Mouse (Mus musculus) limb, embryonic 14.5 days (tissue): Measurements from ENCODE around the gene Mcf2l. TPM values are rescaled to one million over a fixed set of nuclear protein-coding genes. Genes with fewer than 3 reads are reported as not detected.
A peak's percentile ranks its signal among the peaks of the same experiment; 100 is the strongest.

Source experiments
- ATAC-seq: fragments of 200-750 bp; cut with Nextera tagmentation; 2 replicates; pipeline ENCODE4 v1.8.0; 2017; ENCODE audit warnings: low read depth, moderate number of reproducible peaks, moderate TSS enrichment; ENCODE audit not compliant: low FRiP score
- DNase-seq: peaks from one replicate; pipeline ENCODE4 v3.0.0-alpha.2; 2015; ENCODE audit warnings: low spot score
- H3K27ac ChIP-seq: fragments of 300-500 bp; sonication (generic); replicated peaks from 2 replicates; pipeline ENCODE4 v1.5.1; 2014; ENCODE audit warnings: low read depth, mild to moderate bottlenecking, low read length, moderate library complexity, mixed read lengths
- H3K27me3 ChIP-seq: fragments of 300-500 bp; sonication (generic); 2 replicates; pipeline ENCODE4 v1.6.1; 2014; ENCODE audit warnings: low read length, mixed read lengths; ENCODE audit not compliant: control insufficient read depth, insufficient read depth
- H3K36me3 ChIP-seq: fragments of 300-500 bp; sonication (generic); 2 replicates; pipeline ENCODE4 v1.6.1; 2014; ENCODE audit warnings: mild to moderate bottlenecking, low read length, moderate library complexity, mixed read lengths; ENCODE audit not compliant: control insufficient read depth, insufficient read depth
- H3K4me1 ChIP-seq: fragments of 300-500 bp; sonication (generic); 2 replicates; pipeline ENCODE4 v1.6.1; 2014; ENCODE audit warnings: antibody characterized with exemption, low read length, mixed read lengths; ENCODE audit not compliant: control insufficient read depth, insufficient read depth
- H3K4me2 ChIP-seq: fragments of 300-500 bp; sonication (generic); replicated peaks from 2 replicates; pipeline ENCODE4 v1.6.1; 2014; ENCODE audit warnings: low read depth, mild to moderate bottlenecking, low read length, moderate library complexity; ENCODE audit not compliant: severe bottlenecking
- H3K4me3 ChIP-seq: fragments of 300-500 bp; sonication (generic); replicated peaks from 2 replicates; pipeline ENCODE4 v1.5.1; 2014; ENCODE audit warnings: low read length
- H3K9ac ChIP-seq: fragments of 300-500 bp; sonication (generic); 2 replicates; pipeline ENCODE4 v1.6.1; 2014; ENCODE audit warnings: mild to moderate bottlenecking, low read depth, low read length, moderate library complexity; ENCODE audit not compliant: severe bottlenecking
- H3K9me3 ChIP-seq: fragments of 300-500 bp; sonication (generic); 2 replicates; pipeline ENCODE4 v1.6.1; 2016; ENCODE audit warnings: low read length; ENCODE audit not compliant: control insufficient read depth
- POLR2A ChIP-seq: fragments of 200-500 bp; IDR thresholded peaks from 2 replicates; pipeline ENCODE4 v1.8.0; 2012; ENCODE audit warnings: inconsistent platforms, mild to moderate bottlenecking, moderate library complexity, borderline replicate concordance; ENCODE audit not compliant: insufficient read depth, insufficient read length; ENCODE audit errors: extremely low read depth
- WGBS: fragments of 180-500 bp; shearing (Covaris S2); extraction: QIAGEN DNeasy Blood & Tissue Kit; methylation state at CpG from one replicate; pipeline ENCODE4 v1.1.7; 2014; 5-methylcytosine and 5-hydroxymethylcytosine counted together
- polyA plus RNA-seq, 2 experiments: library from polyadenylated mRNA; depleted of rRNA in 1 of 2; stranded (reverse) in 1 of 2; unstranded in 1 of 2; fragments of >200 nt; fragmentation: Nextera tagmentation in 1 of 2; extraction: Ambion mirVana in 1 of 2; gene quantifications; 2 replicates each; pipeline versions ENCODE4 v1.2.1 to v1.2.3; 2012 to 2014

Mcf2l gene
- polyA plus RNA-seq, 2 experiments = 11.5 to 14.9 TPM

GRCm38 (mm10) chr8:12947604-12948573, 74.3 kb downstream of the Mcf2l start:
- ATAC-seq (peak; percentile 73; the same call in 1 of the 2 replicates), DNase-seq (peak; percentile 34)
- Histone ChIP-seq H3K4me3 (peak overlapping the region; percentile 47), H3K27me3 (no peaks in the 10 kb centered on the region), H3K9ac (peak overlapping the region; percentile 60), H3K27ac (no peak overlapping the region), H3K4me2 (peak overlapping the region; percentile 68), H3K4me1 (peaks cover 19% of the 10 kb centered on the region; the same call in 1 of the 2 replicates), H3K36me3 (no peaks in the 10 kb centered on the region), H3K9me3 (no peaks in the 10 kb centered on the region)
- 0 out of 2 replicates have a peak, but pooled peaks have one; percentile 39 for TF ChIP-seq POLR2A
- 8% methylated on average over 21 of the region's 21 CpGs for WGBS

- no peak for ATAC-seq
- Histone ChIP-seq H3K4me2 (peak overlapping the region; percentile 68), H3K9me3 (no peaks in the 10 kb centered on the region), H3K27ac (no peak overlapping the region), H3K4me3 (peak overlapping the region; percentile 47), H3K4me1 (peaks cover 19% of the 10 kb centered on the region; the same call in 1 of the 2 replicates), H3K27me3 (no peaks in the 10 kb centered on the region), H3K9ac (peak overlapping the region; percentile 60), H3K36me3 (no peaks in the 10 kb centered on the region)
- DNase-seq = no peak
- TF ChIP-seq POLR2A = no peak
- 9% methylated on average over 3 of the region's 3 CpGs for WGBS
These were observed 75.0 kb downstream of the Mcf2l start for GRCm38 (mm10) chr8:12948574-12948961.

GRCm38 (mm10) chr8:12951051-12951630, 77.5 kb downstream of the Mcf2l start:
- no peak overlapping the region for H3K9ac ChIP-seq
- no peak for TF ChIP-seq POLR2A
- no peak for ATAC-seq
- no peaks in the 10 kb centered on the region for H3K9me3 ChIP-seq
- H3K27me3 ChIP-seq = no peaks in the 10 kb centered on the region
- no peak overlapping the region for H3K27ac ChIP-seq
- no peak overlapping the region for H3K4me2 ChIP-seq
- no peak overlapping the region for H3K4me3 ChIP-seq
- peaks cover 19% of the 10 kb centered on the region; the same call in 1 of the 2 replicates for H3K4me1 ChIP-seq
- peaks cover 6% of the 10 kb centered on the region for H3K36me3 ChIP-seq
- 71% methylated on average over 7 of the region's 7 CpGs for WGBS
- no peak for DNase-seq

GRCm38 (mm10) chr8:12952699-12953098, 79.1 kb downstream of the Mcf2l start:
- ATAC-seq (peak; percentile 20; the same call in 1 of the 2 replicates), DNase-seq (no peak)
- Histone ChIP-seq H3K9ac (no peak overlapping the region), H3K27me3 (no peaks in the 10 kb centered on the region), H3K4me2 (no peak overlapping the region), H3K27ac (no peak overlapping the region), H3K4me3 (no peak overlapping the region), H3K36me3 (peaks cover 6% of the 10 kb centered on the region), H3K9me3 (no peaks in the 10 kb centered on the region), H3K4me1 (peaks cover 17% of the 10 kb centered on the region; the same call in 1 of the 2 replicates)
- TF ChIP-seq POLR2A = no peak
- WGBS = 58% methylated on average over 6 of the region's 6 CpGs

- WGBS = 75% methylated on average over 8 of the region's 8 CpGs
- Histone ChIP-seq H3K4me2 (no peak overlapping the region), H3K27ac (no peak overlapping the region), H3K9me3 (no peaks in the 10 kb centered on the region), H3K4me3 (no peak overlapping the region), H3K27me3 (no peaks in the 10 kb centered on the region), H3K36me3 (peaks cover 6% of the 10 kb centered on the region), H3K4me1 (no peaks in the 10 kb centered on the region), H3K9ac (no peak overlapping the region)
- DNase-seq (no peak), ATAC-seq (no peak)
- TF ChIP-seq POLR2A = no peak
These were observed 81.8 kb downstream of the Mcf2l start for GRCm38 (mm10) chr8:12955362-12955879.
